Mouse (Mus musculus) ovary, postnatal 10 days (tissue): ENCODE results near the gene Rgs3.

Source experiments
- DNase-seq: peaks from one replicate; pipeline ENCODE4 v3.0.0; 2022; ENCODE audit warnings: low spot score

Rgs3 gene

GRCm38 (mm10) chr4:62629461-62629860 lies 69.8 kb downstream of the Rgs3 start:
- no peak for DNase-seq

DNA sequence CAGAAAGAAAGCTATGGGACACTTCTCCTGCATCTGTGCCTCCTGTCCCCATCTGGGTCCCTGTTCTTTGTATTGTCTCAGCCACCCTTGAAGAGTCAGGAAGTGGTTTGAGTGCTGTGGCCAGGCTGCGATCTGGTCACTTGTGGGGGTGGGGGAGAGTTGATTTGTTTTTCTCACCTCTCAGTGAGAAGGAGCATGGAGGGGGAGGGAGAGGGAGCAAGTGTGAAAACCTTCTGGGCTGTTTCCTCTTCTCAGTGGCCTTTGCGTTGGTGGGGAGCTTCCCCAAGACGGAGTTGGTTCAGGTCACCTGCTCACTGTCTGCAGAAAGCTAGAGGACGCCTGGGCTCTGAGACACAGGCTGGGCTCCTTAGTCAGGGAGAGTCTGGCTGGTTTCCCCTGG lies 70.3 kb downstream of the Rgs3 start:
- DNase-seq: no peak

GRCm38 (mm10) chr4:62633243-62633642 lies 73.6 kb downstream of the Rgs3 start:
- no peak for DNase-seq

DNA sequence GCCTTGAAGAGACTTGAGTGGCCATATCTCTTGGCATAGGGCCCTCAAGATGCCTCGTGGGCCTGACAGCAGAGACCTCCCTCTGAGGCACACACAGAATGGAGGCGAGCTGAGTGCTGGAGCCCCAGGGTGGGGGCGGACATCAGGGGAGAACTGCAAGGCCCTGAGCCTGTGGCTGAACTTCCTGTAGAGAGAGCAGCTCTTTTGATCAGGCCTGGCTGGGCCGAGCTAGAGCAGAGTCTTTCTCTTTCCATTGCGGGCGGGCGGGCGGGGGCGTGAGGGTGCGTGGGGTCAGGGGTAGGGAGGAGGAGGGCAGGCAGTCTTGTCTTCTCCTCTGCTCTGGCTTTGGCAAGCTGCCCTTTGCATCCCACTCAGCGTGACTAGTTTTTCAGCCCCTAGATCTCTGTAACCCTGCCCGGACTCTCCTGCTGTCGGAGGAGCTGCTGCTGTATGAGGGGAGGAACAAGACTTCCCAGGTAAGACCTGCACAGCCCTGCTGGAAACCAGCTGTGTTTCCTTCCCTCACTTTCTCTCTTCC lies 74.5 kb downstream of the Rgs3 start:
- no peak for DNase-seq

- no peak for DNase-seq
Measured at GRCm38 (mm10) chr4:62634840-62635239, 75.2 kb downstream of the Rgs3 start.

GRCm38 (mm10) chr4:62636047-62636446 lies 76.4 kb downstream of the Rgs3 start:
- no peak for DNase-seq

GRCm38 (mm10) chr4:62637856-62638604 lies 78.4 kb downstream of the Rgs3 start:
- DNase-seq: no peak

DNA sequence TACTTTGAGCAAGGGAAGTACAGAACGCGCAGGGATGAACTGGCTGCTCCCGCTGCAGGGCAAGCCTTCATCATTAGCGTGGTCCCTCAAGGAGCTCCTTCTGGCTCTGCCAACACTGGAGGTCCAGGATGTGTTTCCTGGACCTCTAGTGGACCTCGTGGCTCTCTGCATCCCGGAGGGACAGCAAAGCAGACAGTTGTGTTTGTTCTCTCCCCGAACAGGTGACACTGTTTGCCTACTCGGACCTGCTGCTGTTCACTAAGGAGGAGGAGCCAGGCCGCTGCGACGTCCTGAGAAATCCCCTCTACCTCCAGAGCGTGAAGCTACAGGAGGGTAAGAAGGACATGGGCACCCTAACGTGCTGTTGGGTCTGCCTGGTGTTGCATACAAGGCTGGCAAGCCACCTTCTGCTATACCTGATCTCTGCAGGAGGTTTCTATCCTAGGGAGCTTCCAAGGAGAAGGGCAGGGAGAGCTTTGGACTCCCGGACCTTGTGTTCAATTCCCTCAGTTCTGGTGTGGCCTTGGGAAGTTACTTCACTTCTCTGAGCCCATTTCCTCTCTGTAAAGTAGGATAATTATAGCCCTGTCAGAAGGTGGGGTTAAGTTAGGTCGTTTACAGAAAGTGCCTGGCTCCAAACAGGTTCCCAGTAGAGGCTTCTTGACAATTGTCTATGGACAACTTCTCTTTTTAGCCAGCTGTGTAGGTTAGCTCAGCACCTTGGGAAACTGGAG lies 81.0 kb downstream of the Rgs3 start:
- no peak for DNase-seq

- DNase-seq: no peak
Measured at GRCm38 (mm10) chr4:62641230-62641589, 81.6 kb downstream of the Rgs3 start.

DNA sequence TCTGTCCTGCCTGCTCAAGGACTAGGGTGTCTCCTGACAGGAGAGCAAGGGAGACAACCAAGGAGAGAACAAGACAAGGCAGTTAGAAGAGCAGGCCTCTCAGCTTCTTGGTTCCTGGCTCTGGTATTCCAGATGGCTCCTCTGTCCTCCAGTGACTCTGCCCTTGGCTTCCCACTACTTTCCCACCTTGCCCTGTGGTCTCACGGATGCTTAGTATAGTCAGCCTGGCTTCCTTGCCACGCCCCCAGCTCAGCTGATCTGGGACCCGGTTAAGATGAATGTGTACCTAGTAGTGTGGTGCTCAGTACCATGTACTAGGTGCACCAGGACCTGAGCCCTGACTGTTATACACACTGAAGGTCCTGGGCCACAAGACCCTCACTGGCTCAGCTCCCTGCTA lies 82.0 kb downstream of the Rgs3 start:
- no peak for DNase-seq

DNA sequence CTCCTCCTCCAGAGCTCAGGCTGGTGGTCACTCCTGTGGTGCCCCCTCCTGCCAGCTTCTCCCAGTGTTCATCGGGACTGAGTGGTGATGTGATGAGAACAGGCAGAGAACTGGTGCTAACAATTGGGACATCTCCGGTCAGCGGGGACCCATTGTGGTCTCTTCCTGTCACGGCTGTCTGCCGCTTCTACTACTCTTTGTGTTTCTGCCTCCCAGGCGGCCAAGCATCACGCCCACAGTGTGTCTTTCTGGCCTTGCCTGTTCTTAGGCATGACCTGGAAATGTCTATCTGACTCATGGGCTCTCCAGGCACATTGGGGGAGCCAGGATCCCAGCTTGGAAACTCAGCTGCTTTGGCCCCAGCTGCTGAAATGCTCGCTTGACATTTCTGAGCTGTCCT lies 83.8 kb downstream of the Rgs3 start:
- no peak for DNase-seq

DNA sequence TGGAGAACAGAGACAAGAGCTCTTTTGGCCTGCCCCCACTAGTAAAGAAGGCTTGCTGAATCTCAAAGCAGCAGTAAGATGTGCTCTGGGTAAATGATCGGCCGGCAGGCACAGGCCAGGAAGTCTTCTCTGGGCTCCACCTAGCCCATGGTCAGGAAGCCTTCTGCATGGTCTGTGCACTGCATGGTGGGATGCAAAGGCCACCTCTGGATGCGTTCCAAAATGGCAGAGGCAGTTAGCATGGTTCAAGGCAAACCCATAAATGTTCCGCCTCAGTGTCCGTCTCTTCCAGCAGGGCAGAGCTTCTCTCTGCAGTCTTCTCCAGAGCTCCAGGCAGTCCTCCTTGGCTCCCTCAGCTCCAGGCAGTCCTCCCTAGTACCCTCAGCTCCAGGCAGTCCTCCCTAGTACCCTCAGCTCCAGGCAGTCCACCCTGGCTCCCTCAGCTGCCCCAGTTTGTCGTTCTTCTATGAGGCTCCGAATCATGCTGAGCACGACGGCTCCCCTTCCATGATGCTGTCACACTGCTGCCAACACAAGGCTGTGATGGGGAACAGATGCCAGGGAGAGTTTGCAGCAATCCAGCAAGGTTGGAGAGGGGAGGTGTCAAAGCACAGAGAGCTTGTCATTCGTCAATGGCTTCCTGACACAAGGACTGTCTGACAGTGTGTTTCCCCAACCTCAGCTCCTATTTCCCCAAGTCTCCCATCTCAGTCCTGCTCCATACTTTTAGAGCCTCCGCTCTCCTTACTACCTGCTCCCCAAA lies 84.6 kb downstream of the Rgs3 start:
- DNase-seq: no peak

DNA sequence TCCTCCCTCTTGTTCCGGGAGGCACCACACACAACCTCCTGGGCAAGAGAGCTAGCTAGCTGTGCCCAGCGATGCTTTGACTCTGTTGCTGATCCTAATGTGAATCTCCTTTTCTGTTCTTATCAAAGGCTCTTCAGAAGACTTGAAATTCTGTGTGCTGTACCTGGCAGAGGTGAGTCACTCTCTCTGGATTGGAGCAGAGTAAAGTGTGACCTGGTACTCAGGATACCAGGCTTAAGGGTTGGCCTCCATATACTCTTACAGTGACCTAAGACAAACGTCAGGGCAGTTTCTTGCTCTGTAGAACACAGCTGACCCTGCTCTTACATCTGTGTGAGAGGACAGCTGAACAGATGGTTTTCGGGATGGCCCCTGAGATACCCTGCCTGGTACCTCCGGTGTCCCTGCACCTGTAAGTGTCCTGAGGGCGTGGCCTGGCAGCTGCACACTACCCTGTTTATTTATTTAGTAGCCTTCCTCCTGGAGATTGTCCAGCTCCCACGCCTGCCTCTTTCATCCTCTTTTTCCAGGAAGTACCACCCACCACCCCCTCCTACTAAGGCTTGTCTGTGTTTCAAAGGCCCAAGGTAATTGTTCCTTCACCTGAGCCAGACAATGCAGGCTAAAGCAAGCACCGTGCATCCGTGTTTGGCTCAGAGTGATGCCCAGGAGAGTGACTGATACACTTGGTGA lies 87.1 kb downstream of the Rgs3 start:
- no peak for DNase-seq

DNA sequence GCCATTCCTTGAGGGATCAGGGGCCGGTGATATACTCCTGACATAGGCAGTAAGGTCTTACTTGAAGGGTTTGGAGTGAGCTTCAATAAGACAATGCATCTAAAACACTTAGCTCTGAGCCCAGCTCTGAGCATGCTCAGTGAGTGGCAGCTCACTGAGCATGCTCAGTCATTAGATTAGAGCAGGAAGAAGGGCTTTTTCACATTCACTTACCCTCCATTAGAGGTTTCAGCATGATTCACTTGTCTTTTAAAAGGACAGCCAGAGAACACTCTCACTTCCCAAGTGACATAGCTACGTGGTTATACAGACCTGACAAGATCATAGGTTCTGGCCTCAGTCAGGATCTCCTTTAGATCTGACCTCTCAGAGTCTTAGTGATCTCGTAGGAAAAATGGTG lies 89.2 kb downstream of the Rgs3 start:
- no peak for DNase-seq

GRCm38 (mm10) chr4:62649536-62650230 lies 90.0 kb downstream of the Rgs3 start:
- DNase-seq: no peak

- no peak for DNase-seq
Measured at GRCm38 (mm10) chr4:62651179-62651760, 91.6 kb downstream of the Rgs3 start.

GRCm38 (mm10) chr4:62652215-62652614 lies 92.6 kb downstream of the Rgs3 start:
- DNase-seq: no peak

DNA sequence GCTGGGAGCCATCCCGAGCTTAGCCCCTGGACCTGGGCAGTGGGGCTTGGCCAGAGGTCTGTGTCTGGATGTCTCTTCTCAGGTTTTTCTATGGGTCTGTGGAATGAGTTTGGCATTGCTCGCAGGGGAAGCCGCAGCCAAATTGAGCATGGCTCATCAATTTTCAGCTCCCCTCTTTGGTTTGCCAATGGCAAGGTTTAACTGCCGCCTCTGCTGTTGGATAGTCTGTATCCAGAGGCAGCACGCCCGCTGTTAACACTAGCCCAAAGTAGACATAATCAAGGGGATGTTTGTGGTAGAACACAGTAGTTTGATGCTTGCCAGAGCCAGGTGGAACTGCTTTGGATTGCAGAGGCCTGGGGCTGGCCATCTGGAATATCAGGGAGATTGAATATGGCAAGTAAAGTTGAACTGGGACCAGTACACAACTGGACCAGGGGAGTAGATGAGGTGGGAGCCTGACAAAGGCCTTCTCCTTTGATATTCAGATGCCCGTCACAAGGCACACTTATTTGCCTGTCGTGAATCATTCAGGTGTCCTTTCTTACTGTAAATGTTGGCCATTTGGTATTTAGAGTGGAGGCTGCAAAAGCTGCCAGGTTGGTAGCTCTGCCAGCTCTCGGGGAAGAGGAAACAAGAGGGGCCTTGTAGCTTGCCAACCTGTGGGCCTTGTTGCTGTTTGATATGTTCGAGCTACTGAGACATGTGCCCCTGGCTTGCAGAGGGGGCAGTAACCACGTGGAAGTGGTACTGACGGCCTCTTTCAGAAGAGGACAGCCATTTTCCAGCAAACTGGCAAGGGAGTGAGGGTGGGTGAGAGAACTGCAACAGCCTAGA lies 93.5 kb downstream of the Rgs3 start:
- no peak for DNase-seq

DNA sequence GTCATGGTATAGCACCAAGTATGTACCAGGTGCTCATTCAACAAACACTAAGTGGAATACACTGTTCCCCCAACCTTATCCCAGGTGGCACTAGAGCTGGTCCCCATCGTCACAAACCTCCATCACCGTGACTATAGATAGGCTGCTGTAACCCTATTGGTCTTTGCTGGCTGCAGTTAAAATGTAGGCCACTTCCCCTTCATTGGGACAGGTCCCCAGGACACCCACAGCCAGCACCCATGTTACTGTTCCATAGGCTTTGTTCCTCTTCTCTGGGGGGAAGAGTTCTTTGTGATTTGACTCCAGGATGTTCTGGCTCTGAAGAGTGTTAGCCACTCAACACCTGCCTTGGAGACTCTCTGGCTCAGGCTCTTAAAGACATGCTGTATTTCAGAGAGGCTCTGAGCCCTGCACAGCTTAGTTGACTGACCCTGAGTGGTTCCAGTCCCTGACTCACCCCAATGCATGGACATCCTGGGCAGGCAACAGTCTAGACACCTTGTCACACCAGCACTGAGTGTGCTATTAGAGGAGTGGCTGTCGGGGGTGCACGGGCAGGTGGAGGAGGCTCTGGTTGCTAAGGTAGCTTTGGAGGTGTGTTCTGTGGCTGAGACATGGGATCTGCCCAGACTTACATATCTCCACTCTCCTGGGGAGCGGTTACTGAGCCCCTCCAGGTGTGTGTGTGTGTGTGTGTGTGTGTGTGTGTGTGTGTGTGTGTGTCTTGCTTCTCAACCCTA lies 94.4 kb downstream of the Rgs3 start:
- DNase-seq: no peak

DNA sequence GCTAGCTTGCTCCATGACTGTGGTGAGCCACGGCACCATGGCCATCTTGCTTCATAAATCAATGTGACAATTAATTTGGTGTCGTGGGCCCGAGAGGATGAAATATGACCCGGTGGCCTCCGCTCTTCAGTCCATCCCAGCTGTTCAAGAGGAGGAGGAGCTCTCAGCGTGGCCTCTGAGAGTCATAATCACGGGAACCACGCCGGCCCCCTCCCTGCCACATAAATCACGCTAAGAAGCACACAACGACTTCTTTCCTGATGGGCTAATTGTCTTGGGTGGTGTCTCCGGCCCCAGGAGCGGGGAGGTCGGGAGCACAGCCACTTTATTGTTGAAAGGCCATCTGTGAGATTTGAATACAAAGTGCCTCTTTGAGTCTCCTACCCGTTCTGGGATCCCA lies 99.6 kb downstream of the Rgs3 start:
- DNase-seq: no peak
